Mouse (Mus musculus) MEL (cell line): Measurements from ENCODE around the gene Supt3. TPM values are rescaled to one million over a fixed set of nuclear protein-coding genes. Genes with fewer than 3 reads are reported as not detected.

Experiments used
- DNase-seq: peaks from one replicate; pipeline ENCODE4 v3.0.0; 2011; ENCODE audit warnings: low read depth, low spot score
- H3K27ac ChIP-seq: 2 replicates; pipeline ENCODE4 v1.5.1; 2012; ENCODE audit warnings: low read depth, mild to moderate bottlenecking, control low read depth, low read length, moderate library complexity; ENCODE audit not compliant: control insufficient read depth
- H3K27me3 ChIP-seq, 2 experiments: fragments of 150-350 bp in 1 of 2; sonication (generic) in 1 of 2; 2 replicates each; pipeline ENCODE4 v1.6.1; 2012; ENCODE audit warnings: low read length in 2 of 2, mild to moderate bottlenecking in 2 of 2, improper control_type of control experiment in 1 of 2, moderate library complexity in 1 of 2; ENCODE audit not compliant: insufficient read depth in 2 of 2, control insufficient read depth in 1 of 2
- H3K36me3 ChIP-seq, 2 experiments: 2 replicates each; pipeline ENCODE4 v1.6.1; 2012 to 2014; ENCODE audit warnings: low read length in 2 of 2, improper control_type of control experiment in 1 of 2, inconsistent platforms in 1 of 2, mild to moderate bottlenecking in 1 of 2; ENCODE audit not compliant: insufficient read depth in 2 of 2, control insufficient read depth in 1 of 2
- H3K4me1 ChIP-seq, 2 experiments: fragments of 150-350 bp in 1 of 2; sonication (generic) in 1 of 2; 2 replicates each; pipeline ENCODE4 v1.6.1; 2012; ENCODE audit warnings: low read length in 2 of 2, improper control_type of control experiment in 1 of 2, mild to moderate bottlenecking in 1 of 2; ENCODE audit not compliant: insufficient read depth in 2 of 2, control insufficient read depth in 1 of 2
- H3K4me3 ChIP-seq, 2 experiments: fragments of 150-350 bp in 1 of 2; sonication (generic) in 1 of 2; 2 replicates each; pipeline ENCODE4 v1.5.1; 2012; ENCODE audit warnings: low read depth in 2 of 2, low read length in 2 of 2, mild to moderate bottlenecking in 2 of 2, moderate library complexity in 2 of 2, control low read depth in 1 of 2, improper control_type of control experiment in 1 of 2; ENCODE audit not compliant: control insufficient read depth in 1 of 2, insufficient read depth in 1 of 2
- H3K79me2 ChIP-seq: 2 replicates; pipeline ENCODE4 v1.6.1; 2012; ENCODE audit warnings: mild to moderate bottlenecking, low read length, moderate library complexity; ENCODE audit not compliant: control insufficient read depth, poor library complexity, insufficient read depth
- H3K9ac ChIP-seq: 2 replicates; pipeline ENCODE4 v1.6.1; 2012; ENCODE audit warnings: low read depth, mild to moderate bottlenecking, control low read depth, low read length, moderate library complexity; ENCODE audit not compliant: control insufficient read depth, poor library complexity, severe bottlenecking
- H3K9me3 ChIP-seq: fragments of 150-350 bp; sonication (generic); replicated peaks from 2 replicates; pipeline ENCODE4 v1.6.1; 2012; ENCODE audit warnings: mild to moderate bottlenecking, low read length, improper control_type of control experiment, moderate library complexity; ENCODE audit not compliant: insufficient read depth
- BHLHE40 ChIP-seq: IDR thresholded peaks from 2 replicates; pipeline ENCODE4 v1.6.1; 2012; ENCODE audit warnings: low read depth, mild to moderate bottlenecking, inconsistent platforms, low read length, improper control_type of control experiment, borderline replicate concordance
- CHD2 ChIP-seq: IDR thresholded peaks from 2 replicates; pipeline ENCODE4 v1.6.1; 2011; ENCODE audit warnings: low read length, improper control_type of control experiment
- CTCF ChIP-seq, 3 experiments: IDR thresholded peaks in 2 of 3; conservative IDR thresholded peaks in 1 of 3; 2 replicates each; pipeline ENCODE4 v1.5.1; 2011 to 2012; ENCODE audit warnings: low read length in 3 of 3, low read depth in 2 of 3, mild to moderate bottlenecking in 2 of 3, improper control_type of control experiment in 1 of 3, inconsistent platforms in 1 of 3, mixed read lengths in 1 of 3, moderate library complexity in 1 of 3; ENCODE audit not compliant: control insufficient read depth in 1 of 3, insufficient read depth in 1 of 3, poor library complexity in 1 of 3, severe bottlenecking in 1 of 3
- E2F4 ChIP-seq: IDR thresholded peaks from 2 replicates; pipeline ENCODE4 v1.6.1; 2011; ENCODE audit warnings: low read depth, low read length, improper control_type of control experiment, borderline replicate concordance
- EP300 ChIP-seq, 2 experiments: IDR thresholded peaks; 2 replicates each; pipeline ENCODE4 v1.6.1; 2011; ENCODE audit warnings: improper control_type of control experiment in 2 of 2, low read length in 2 of 2, low read depth in 1 of 2, mild to moderate bottlenecking in 1 of 2
- ETS1 ChIP-seq: IDR thresholded peaks from 2 replicates; pipeline ENCODE4 v1.6.1; 2012; ENCODE audit warnings: low read depth, mild to moderate bottlenecking, inconsistent platforms, low read length, improper control_type of control experiment, moderate library complexity
- GABPA ChIP-seq: IDR thresholded peaks from 2 replicates; pipeline ENCODE4 v1.6.1; 2012; ENCODE audit warnings: low read depth, mild to moderate bottlenecking, inconsistent platforms, low read length, improper control_type of control experiment, moderate library complexity
- GATA1 ChIP-seq: IDR thresholded peaks from 2 replicates; pipeline ENCODE4 v1.6.1; 2011; ENCODE audit warnings: low read depth, low read length, improper control_type of control experiment
- HCFC1 ChIP-seq: IDR thresholded peaks from 2 replicates; pipeline ENCODE4 v1.6.1; 2012; ENCODE audit warnings: low read depth, mild to moderate bottlenecking, inconsistent platforms, low read length, improper control_type of control experiment, moderate library complexity
- KAT2A ChIP-seq: conservative IDR thresholded peaks from 2 replicates; pipeline ENCODE4 v1.6.1; 2012; ENCODE audit warnings: low read depth, low read length, improper control_type of control experiment, inconsistent platforms
- MAX ChIP-seq: IDR thresholded peaks from 2 replicates; pipeline ENCODE4 v1.6.1; 2011; ENCODE audit warnings: low read length, improper control_type of control experiment
- MAZ ChIP-seq: IDR thresholded peaks from 2 replicates; pipeline ENCODE4 v1.6.1; 2012; ENCODE audit warnings: low read depth, mild to moderate bottlenecking, inconsistent platforms, low read length, improper control_type of control experiment
- MXI1 ChIP-seq: IDR thresholded peaks from 2 replicates; pipeline ENCODE4 v1.6.1; 2011; ENCODE audit warnings: mild to moderate bottlenecking, low read depth, low read length, improper control_type of control experiment
- MYB ChIP-seq: IDR thresholded peaks from 2 replicates; pipeline ENCODE4 v1.6.1; 2011; ENCODE audit warnings: mild to moderate bottlenecking, low read depth, low read length, improper control_type of control experiment
- NRF1 ChIP-seq: IDR thresholded peaks from 2 replicates; pipeline ENCODE4 v1.6.1; 2014; ENCODE audit warnings: low read depth, mild to moderate bottlenecking, inconsistent platforms, low read length, improper control_type of control experiment, moderate library complexity; ENCODE audit not compliant: poor library complexity, insufficient read depth, severe bottlenecking
- POLR2AphosphoS5 ChIP-seq: IDR thresholded peaks from 2 replicates; pipeline ENCODE4 v1.6.1; 2012; ENCODE audit warnings: low read depth, borderline replicate concordance, mild to moderate bottlenecking, inconsistent platforms, low read length, moderate library complexity, mixed read lengths
- SIN3A ChIP-seq: IDR thresholded peaks from 2 replicates; pipeline ENCODE4 v1.6.1; 2012; ENCODE audit warnings: low read length, improper control_type of control experiment, inconsistent platforms
- USF1 ChIP-seq: IDR thresholded peaks from 2 replicates; pipeline ENCODE4 v1.6.1; 2014; ENCODE audit warnings: low read depth, mild to moderate bottlenecking, inconsistent platforms, low read length, improper control_type of control experiment, moderate library complexity
- USF2 ChIP-seq, 2 experiments: IDR thresholded peaks; 2 replicates each; pipeline ENCODE4 v1.6.1; 2011 to 2012; ENCODE audit warnings: improper control_type of control experiment in 2 of 2, low read length in 2 of 2, borderline replicate concordance in 1 of 2, inconsistent platforms in 1 of 2, low read depth in 1 of 2, mild to moderate bottlenecking in 1 of 2; ENCODE audit not compliant: insufficient read depth in 1 of 2
- ZC3H11A ChIP-seq: IDR thresholded peaks from 2 replicates; pipeline ENCODE4 v1.6.1; 2012; ENCODE audit warnings: low read depth, mild to moderate bottlenecking, inconsistent platforms, low read length, improper control_type of control experiment
- ZKSCAN1 ChIP-seq: IDR thresholded peaks from 2 replicates; pipeline ENCODE4 v1.6.1; 2012; ENCODE audit warnings: low read depth, mild to moderate bottlenecking, inconsistent platforms, low read length, improper control_type of control experiment, moderate library complexity
- polyA plus RNA-seq, 2 experiments: library from polyadenylated mRNA; stranded (reverse) in 1 of 2; unstranded in 1 of 2; fragments of >175 nt in 1 of 2; fragments of >200 nt in 1 of 2; gene quantifications; 2 replicates each; pipeline versions ENCODE4 v1.2.1 to v1.2.4; 2012; ENCODE audit warnings: low replicate concordance in 2 of 2, low read depth in 1 of 2; ENCODE audit not compliant: insufficient read length in 2 of 2, insufficient read depth in 1 of 2, missing spikeins in 1 of 2
- total RNA-seq: library from RNA; depleted of rRNA; stranded (reverse); fragments of 300-350 nt; gene quantifications from 2 replicates; pipeline ENCODE4 v1.2.3, GENCODE M21; 2012

The Supt3 gene
- total and polyA plus RNA-seq, 3 experiments = 7.0 to 28.6 TPM; not detected in 1

DNA sequence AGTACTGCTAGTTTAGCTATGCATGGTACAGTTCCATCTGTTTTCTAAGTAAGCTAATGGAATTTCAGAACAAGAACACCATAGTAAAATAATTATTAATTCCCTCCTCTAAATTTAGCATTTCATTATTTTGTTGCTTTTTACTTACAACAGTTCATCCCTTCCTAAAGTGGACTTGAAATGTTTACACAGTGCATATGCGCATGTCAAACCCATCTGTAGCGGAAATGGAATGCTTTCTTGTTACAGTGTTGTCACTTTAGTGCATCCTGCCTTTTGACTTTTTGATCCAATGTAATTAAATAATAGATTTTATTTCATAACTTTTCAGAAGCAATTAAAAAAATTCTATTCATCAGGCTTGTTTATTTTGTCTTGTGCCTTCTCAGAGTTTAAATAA is 200.7 kb downstream of the Supt3 start:
- no peak overlapping the region for H3K9ac ChIP-seq
- TF ChIP-seq BHLHE40 = no peak
- no peak for TF ChIP-seq ETS1
- TF ChIP-seq CTCF (IDR thresholded peaks at IDR 0.05 in 2 of 3, conservative IDR thresholded peaks at IDR 0.05 in 1 of 3; ENCODE audit: control insufficient read depth in 1 of 3, insufficient read depth in 1 of 3, low read depth in 2 of 3, low read length in 3 of 3, poor library complexity in 1 of 3, severe bottlenecking in 1 of 3) = no peak
- TF ChIP-seq E2F4 = no peak
- H3K36me3 ChIP-seq = no peaks in the 10 kb centered on the region
- H3K4me1 ChIP-seq = no peaks in the 10 kb centered on the region
- H3K27ac ChIP-seq = no peak overlapping the region
- DNase-seq = no peak
- H3K4me3 ChIP-seq = no peak overlapping the region
- no peaks in the 10 kb centered on the region for H3K9me3 ChIP-seq
- no peaks in the 10 kb centered on the region for H3K79me2 ChIP-seq
- H3K27me3 ChIP-seq = no peaks in the 10 kb centered on the region

DNA sequence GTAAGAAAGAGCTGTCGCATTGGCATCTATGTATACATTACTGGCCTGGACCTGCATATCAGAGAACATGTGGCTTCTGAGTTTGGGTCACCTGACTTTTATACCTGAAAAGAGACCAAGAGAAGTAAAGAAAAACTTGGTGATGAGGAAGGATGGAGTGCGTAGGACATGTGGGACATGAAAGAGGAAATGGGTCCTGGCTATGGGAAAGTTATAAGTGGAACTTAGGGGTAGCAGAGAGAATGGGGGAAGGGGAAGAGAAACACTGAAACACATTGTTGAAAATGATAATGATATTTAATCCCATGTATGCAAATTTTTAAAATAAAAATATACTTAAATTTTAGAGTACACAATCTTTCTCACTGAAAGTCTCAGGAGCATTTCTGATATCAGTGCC is 211.0 kb downstream of the Supt3 start:
- no peak overlapping the region for H3K27ac ChIP-seq
- no peak for DNase-seq
- no peaks in the 10 kb centered on the region for H3K4me1 ChIP-seq
- no peak overlapping the region for H3K4me3 ChIP-seq
- H3K79me2 ChIP-seq = no peaks in the 10 kb centered on the region
- no peak for TF ChIP-seq KAT2A
- no peak for TF ChIP-seq MYB
- TF ChIP-seq NRF1 = no peak
- TF ChIP-seq CHD2 = no peak
- TF ChIP-seq ETS1 = no peak
- no peak for TF ChIP-seq HCFC1
- no peak for TF ChIP-seq GATA1
- TF ChIP-seq ZKSCAN1 = no peak
- no peak for TF ChIP-seq ZC3H11A
- TF ChIP-seq SIN3A = no peak
- no peak for TF ChIP-seq CTCF (IDR thresholded peaks at IDR 0.05 in 2 of 3, conservative IDR thresholded peaks at IDR 0.05 in 1 of 3; ENCODE audit: control insufficient read depth in 1 of 3, insufficient read depth in 1 of 3, low read depth in 2 of 3, low read length in 3 of 3, poor library complexity in 1 of 3, severe bottlenecking in 1 of 3)
- no peak for TF ChIP-seq MXI1
- TF ChIP-seq MAZ = no peak
- no peak for TF ChIP-seq GABPA
- TF ChIP-seq USF1 = no peak
- no peak for TF ChIP-seq USF2 (IDR thresholded peaks at IDR 0.05; ENCODE audit: borderline replicate concordance in 1 of 2, insufficient read depth in 1 of 2, low read depth in 1 of 2, low read length in 2 of 2)
- no peak for TF ChIP-seq MAX
- no peak for TF ChIP-seq POLR2AphosphoS5
- no peak for TF ChIP-seq EP300 (IDR thresholded peaks at IDR 0.05; ENCODE audit: low read depth in 1 of 2, low read length in 2 of 2)
- no peaks in the 10 kb centered on the region for H3K9me3 ChIP-seq
- no peaks in the 10 kb centered on the region for H3K36me3 ChIP-seq
- H3K27me3 ChIP-seq = no peaks in the 10 kb centered on the region
- no peak overlapping the region for H3K9ac ChIP-seq
